Comparison of ENCODE assay signal across 22 mouse cellular contexts in the genomic region with DNA sequence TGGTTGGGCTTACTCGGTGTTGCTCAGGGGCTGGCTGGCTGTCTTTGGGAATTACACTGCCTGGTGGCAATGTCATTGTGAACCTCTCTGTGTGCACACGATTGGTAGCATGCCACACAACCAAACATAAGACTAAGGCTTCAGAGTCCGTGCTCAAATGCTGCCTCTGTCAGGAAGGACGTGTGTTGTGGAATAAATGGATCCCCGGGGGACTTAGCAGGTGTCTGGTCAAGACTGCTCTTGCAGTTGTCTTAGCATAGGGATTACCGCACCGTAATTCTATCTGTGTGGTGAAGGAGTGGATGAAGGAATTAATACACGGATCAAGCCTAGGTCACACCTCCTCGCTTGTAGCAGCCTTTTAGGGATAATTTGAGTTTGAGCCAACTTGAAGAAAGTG. TPM values are rescaled to one million over a fixed set of nuclear protein-coding genes. Genes with fewer than 3 reads are reported as not detected.
DNase-seq lines count a peak whose midpoint lies in the region; ATAC-seq and TF ChIP-seq lines count a peak whose summit lies in the region.
"Had no signal": no experiment of that assay in that cellular context is flagged by ENCODE, and none has a peak within 500 bp of the region (broad histone marks: within the 10 kb centered on the region; RNA-seq: fewer than 3 reads in every experiment).

No protein-coding gene starts in this region.

- no peak overlapping the region for H3K9ac ChIP-seq in heart, embryonic 12.5 days
- no peak overlapping the region for H3K9ac ChIP-seq in liver, postnatal 0 days (replicated peaks)
- no peak overlapping the region for H3K9ac ChIP-seq in limb, embryonic 13.5 days
- H3K9ac ChIP-seq: embryonic facial prominence, embryonic 12.5 days; forebrain, embryonic 15.5 days; heart, embryonic 13.5 days; hindbrain, embryonic 13.5 days had no signal

- H3K27ac ChIP-seq in heart, embryonic 10.5 days = no peak overlapping the region
- no peak overlapping the region for H3K27ac ChIP-seq in heart, embryonic 12.5 days (ENCODE audit: poor library complexity, severe bottlenecking)
- 0 out of 2 replicates have a peak overlapping the region, but pooled peaks have one; percentile 22 for H3K27ac ChIP-seq in liver, postnatal 0 days (ENCODE audit: low read depth)
- H3K27ac ChIP-seq in limb, embryonic 13.5 days = no peak overlapping the region
- H3K27ac ChIP-seq in forebrain, embryonic 10.5 days = no peak overlapping the region
- H3K27ac ChIP-seq: embryonic facial prominence, embryonic 12.5 days; forebrain, embryonic 15.5 days; heart, embryonic 13.5 days; hindbrain, embryonic 13.5 days; hindbrain, postnatal 0 days had no signal

- TF ChIP-seq CTCF in liver, postnatal 0 days (IDR thresholded peaks at IDR 0.05; ENCODE audit: low read depth) = no peak

- no peak overlapping the region for H3K4me3 ChIP-seq in heart, embryonic 10.5 days
- no peak overlapping the region for H3K4me3 ChIP-seq in heart, embryonic 12.5 days
- H3K4me3 ChIP-seq in liver, postnatal 0 days (ENCODE audit: low read depth, low read length) = no peak overlapping the region
- no peak overlapping the region for H3K4me3 ChIP-seq in limb, embryonic 13.5 days
- no peak overlapping the region for H3K4me3 ChIP-seq in forebrain, embryonic 10.5 days
- H3K4me3 ChIP-seq: embryonic facial prominence, embryonic 12.5 days; forebrain, embryonic 15.5 days; heart, embryonic 13.5 days; hindbrain, embryonic 13.5 days had no signal

- peak; percentile 7 for DNase-seq in heart, embryonic 10.5 days (ENCODE audit: low spot score)
- no peak for DNase-seq in liver, postnatal 0 days
- no peak for DNase-seq in liver
- DNase-seq in forebrain, embryonic 10.5 days (ENCODE audit: extremely low spot score, low spot score) = no peak
- DNase-seq in adrenal gland, adult 2 months = no peak
- DNase-seq: adrenal gland, postnatal 10 days; cerebellum, adult 11 months; cerebellum, adult 8-10 months; cerebellum, postnatal 14 days; embryo, embryonic 11 days; gastrocnemius, postnatal 10 days; heart, adult 18-20 months; heart, postnatal 36 days had no signal

- H3K4me1 ChIP-seq in heart, embryonic 10.5 days = no peaks in the 10 kb centered on the region
- peaks cover 6% of the 10 kb centered on the region for H3K4me1 ChIP-seq in heart, embryonic 12.5 days (replicated peaks)
- H3K4me1 ChIP-seq in liver, postnatal 0 days (ENCODE audit: insufficient read depth) = peaks cover 29% of the 10 kb centered on the region
- peaks cover 9% of the 10 kb centered on the region; the same call in 1 of the 2 replicates for H3K4me1 ChIP-seq in limb, embryonic 13.5 days
- H3K4me1 ChIP-seq in forebrain, embryonic 10.5 days = peaks cover 16% of the 10 kb centered on the region
- H3K4me1 ChIP-seq: embryonic facial prominence, embryonic 12.5 days; forebrain, embryonic 15.5 days; hindbrain, embryonic 13.5 days had no signal

- H3K27me3 ChIP-seq in heart, embryonic 10.5 days (ENCODE audit: insufficient read depth, poor library complexity, severe bottlenecking) = peaks cover 11% of the 10 kb centered on the region; the same call in 1 of the 2 replicates
- peaks cover 22% of the 10 kb centered on the region for H3K27me3 ChIP-seq in heart, embryonic 12.5 days (replicated peaks)
- no peaks in the 10 kb centered on the region for H3K27me3 ChIP-seq in liver, postnatal 0 days (ENCODE audit: insufficient read depth, low read length)
- H3K27me3 ChIP-seq in limb, embryonic 13.5 days = no peaks in the 10 kb centered on the region
- H3K27me3 ChIP-seq in forebrain, embryonic 10.5 days (ENCODE audit: poor library complexity, severe bottlenecking) = peaks cover 12% of the 10 kb centered on the region
- H3K27me3 ChIP-seq: embryonic facial prominence, embryonic 12.5 days; forebrain, embryonic 15.5 days had no signal

- H3K36me3 ChIP-seq in heart, embryonic 10.5 days = no peaks in the 10 kb centered on the region
- H3K36me3 ChIP-seq in heart, embryonic 12.5 days = no peaks in the 10 kb centered on the region
- no peaks in the 10 kb centered on the region for H3K36me3 ChIP-seq in liver, postnatal 0 days (replicated peaks; ENCODE audit: insufficient read depth, low read length)
- H3K36me3 ChIP-seq in limb, embryonic 13.5 days = no peaks in the 10 kb centered on the region
- no peaks in the 10 kb centered on the region for H3K36me3 ChIP-seq in forebrain, embryonic 10.5 days (replicated peaks)
- H3K36me3 ChIP-seq: embryonic facial prominence, embryonic 12.5 days; forebrain, embryonic 15.5 days; G1E; heart, embryonic 13.5 days; hindbrain, embryonic 13.5 days had no signal

- TF ChIP-seq EP300 in liver, postnatal 0 days (IDR thresholded peaks at IDR 0.05; ENCODE audit: low read depth) = no peak

- WGBS in heart, embryonic 10.5 days = 63% methylated on average over 9 of the region's 9 CpGs
- WGBS in heart, embryonic 12.5 days = 63% methylated on average over 9 of the region's 9 CpGs
- WGBS in liver, postnatal 0 days (ENCODE audit: insufficient replicate concordance) = 65% methylated on average over 9 of the region's 9 CpGs
- WGBS in limb, embryonic 13.5 days = 40% methylated on average over 9 of the region's 9 CpGs
- WGBS in forebrain, embryonic 10.5 days = 66% methylated on average over 9 of the region's 9 CpGs

- no peak overlapping the region for H3K4me2 ChIP-seq in heart, embryonic 12.5 days
- H3K4me2 ChIP-seq in liver, postnatal 0 days (ENCODE audit: low read depth, low read length) = no peak overlapping the region
- no peak overlapping the region for H3K4me2 ChIP-seq in limb, embryonic 13.5 days (replicated peaks)
- H3K4me2 ChIP-seq: embryonic facial prominence, embryonic 12.5 days; forebrain, embryonic 15.5 days; heart, embryonic 13.5 days; hindbrain, embryonic 13.5 days had no signal

- H3K9me3 ChIP-seq in heart, embryonic 10.5 days = no peaks in the 10 kb centered on the region
- no peaks in the 10 kb centered on the region for H3K9me3 ChIP-seq in heart, embryonic 12.5 days (replicated peaks)
- no peaks in the 10 kb centered on the region for H3K9me3 ChIP-seq in liver, postnatal 0 days (ENCODE audit: low read length)
- no peaks in the 10 kb centered on the region for H3K9me3 ChIP-seq in limb, embryonic 13.5 days
- no peaks in the 10 kb centered on the region for H3K9me3 ChIP-seq in forebrain, embryonic 10.5 days
- H3K9me3 ChIP-seq: embryonic facial prominence, embryonic 12.5 days; forebrain, embryonic 15.5 days; heart, embryonic 13.5 days; hindbrain, embryonic 13.5 days had no signal

- no peak for ATAC-seq in heart, embryonic 12.5 days (ENCODE audit: insufficient number of reproducible peaks, low FRiP score)
- no peak for ATAC-seq in liver, postnatal 0 days
- peak; percentile 75 for ATAC-seq in limb, embryonic 13.5 days (ENCODE audit: low FRiP score, low read depth)
- ATAC-seq: forebrain, embryonic 15.5 days; hindbrain, postnatal 0 days had no signal

RNA-seq across cellular contexts. Expression of a gene that starts 32.8 kb away (rescaled TPM):
- polyA plus RNA-seq in heart, embryonic 10.5 days (2016; fragmentation: Nextera tagmentation; extraction: Ambion mirVana) = 0.12 and 1.6 TPM in 2 replicates
- 0.04 and 0.12 TPM in 2 replicates for polyA plus RNA-seq in heart, embryonic 12.5 days (2016; fragmentation: Nextera tagmentation; extraction: Ambion mirVana)
- polyA plus RNA-seq in liver, postnatal 0 days (2015; fragmentation: Nextera tagmentation; extraction: Ambion mirVana) = 3.1 and 3.2 TPM in 2 replicates
- 0.31 and 1.2 TPM in 2 replicates for polyA plus RNA-seq in limb, embryonic 13.5 days (2015; fragmentation: Nextera tagmentation; extraction: Ambion mirVana)
- 0.20 and 0.24 TPM in 2 replicates for polyA plus RNA-seq in forebrain, embryonic 10.5 days (2016; fragmentation: Nextera tagmentation; extraction: Ambion mirVana)
- total RNA-seq in adrenal gland, adult 2 months (2021) = 1 to 10 TPM; 1.3 to 1.7 TPM
- polyA plus RNA-seq in adrenal gland, adult 2 months (2012; rRNA removed) = 0.69 and 1.2 TPM in 2 replicates
- total RNA-seq: common myeloid progenitor, adult 5-6 weeks had no signal
- polyA plus RNA-seq: G1E had no signal
